Mouse (Mus musculus): ENCODE results near the gene Slc10a7.

GRCm38 (mm10) chr8:78623972-78624371, 114.8 kb downstream of the Slc10a7 start:
- no peak for TF ChIP-seq CTCF (IDR thresholded peaks at IDR 0.05; ENCODE audit: insufficient read depth, low read depth, low read length)
- no peak for TF ChIP-seq POLR2A (IDR thresholded peaks at IDR 0.05; ENCODE audit: insufficient read depth, low read depth, low read length)

Data from olfactory bulb, adult 2 months (tissue).